Mouse (Mus musculus): ENCODE measurements around the gene Prkag2. TPM values are rescaled to one million over a fixed set of nuclear protein-coding genes. Genes with fewer than 3 reads are reported as not detected.

Prkag2 gene
- polyA plus RNA-seq, 1 experiment from 2014 or later: 32.6 TPM

DNA sequence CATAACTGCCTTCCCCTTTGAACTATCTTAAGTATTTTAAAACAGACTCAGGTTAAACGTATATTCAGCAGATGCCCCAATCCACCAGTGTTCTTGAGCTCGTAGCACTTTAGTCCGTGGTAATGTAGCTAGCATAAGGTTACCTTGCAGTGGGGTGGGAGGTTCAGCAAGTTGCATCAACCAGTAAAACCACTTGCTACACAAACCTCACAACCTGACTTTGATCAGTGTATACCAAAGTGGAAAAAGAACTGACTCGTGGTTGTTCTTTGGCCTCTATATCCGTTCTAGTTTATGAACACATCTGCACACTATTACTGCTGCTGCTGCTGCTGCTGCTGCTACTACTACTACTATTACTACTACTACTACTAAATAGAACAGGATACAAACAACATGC lies 256.6 kb downstream of the Prkag2 start:
- Histone ChIP-seq H3K27me3 (ENCODE audit: control insufficient read depth, insufficient read depth, low read length) (no peaks in the 10 kb centered on the region), H3K4me3 (ENCODE audit: low read depth, low read length) (no peak overlapping the region), H3K4me1 (ENCODE audit: control insufficient read depth, insufficient read depth, low read length) (peaks cover 11% of the 10 kb centered on the region), H3K9ac (ENCODE audit: low read length) (no peak overlapping the region), H3K9me3 (ENCODE audit: control insufficient read depth, low read length) (no peaks in the 10 kb centered on the region), H3K4me2 (ENCODE audit: low read depth, severe bottlenecking) (no peak overlapping the region), H3K36me3 (ENCODE audit: control insufficient read depth, insufficient read depth, low read length) (no peaks in the 10 kb centered on the region), H3K27ac (replicated peaks; ENCODE audit: low read depth, low read length) (no peak overlapping the region)
- ATAC-seq (ENCODE audit: insufficient number of reproducible peaks, low FRiP score, low TSS enrichment, low read depth): no peak
- no peak for DNase-seq (ENCODE audit: low spot score)
- 88% methylated on average over 5 of the region's 5 CpGs for WGBS

DNA sequence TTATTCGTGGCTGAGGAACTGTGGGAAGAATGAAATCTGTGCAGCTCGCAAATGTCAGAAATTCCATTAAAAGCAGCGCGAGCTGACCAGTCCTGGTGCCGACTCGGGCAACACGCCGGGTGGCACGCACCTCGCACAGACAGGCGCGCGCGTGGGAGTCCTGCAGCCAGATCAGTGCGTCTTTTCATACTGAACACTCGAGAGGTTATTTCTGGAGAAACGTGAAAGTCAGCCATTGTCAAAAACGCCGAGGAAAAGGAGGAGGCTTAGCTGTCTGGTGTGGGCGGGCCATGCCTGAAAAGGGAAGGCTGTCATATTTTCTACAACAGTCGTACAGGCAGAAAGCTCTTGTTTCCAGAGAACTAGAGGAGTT lies 257.4 kb downstream of the Prkag2 start:
- ATAC-seq (ENCODE audit: insufficient number of reproducible peaks, low FRiP score, low TSS enrichment, low read depth) (peak; percentile 27; the same call in 1 of the 2 replicates), DNase-seq (ENCODE audit: low spot score) (no peak)
- peak overlapping the region; percentile 75 for H3K4me2 ChIP-seq (ENCODE audit: low read depth, severe bottlenecking)
- H3K9ac ChIP-seq (ENCODE audit: low read length): 0 out of 2 replicates have a peak overlapping the region, but pooled peaks have one; percentile 36
- no peaks in the 10 kb centered on the region for H3K36me3 ChIP-seq (ENCODE audit: control insufficient read depth, insufficient read depth, low read length)
- H3K27ac ChIP-seq (replicated peaks; ENCODE audit: low read depth, low read length): no peak overlapping the region
- no peaks in the 10 kb centered on the region for H3K9me3 ChIP-seq (ENCODE audit: control insufficient read depth, low read length)
- H3K4me1 ChIP-seq (ENCODE audit: control insufficient read depth, insufficient read depth, low read length): peaks cover 11% of the 10 kb centered on the region
- no peaks in the 10 kb centered on the region for H3K27me3 ChIP-seq (ENCODE audit: control insufficient read depth, insufficient read depth, low read length)
- 4% methylated on average over 21 of the region's 21 CpGs for WGBS
- peak overlapping the region; percentile 97 for H3K4me3 ChIP-seq (ENCODE audit: low read depth, low read length)

DNA sequence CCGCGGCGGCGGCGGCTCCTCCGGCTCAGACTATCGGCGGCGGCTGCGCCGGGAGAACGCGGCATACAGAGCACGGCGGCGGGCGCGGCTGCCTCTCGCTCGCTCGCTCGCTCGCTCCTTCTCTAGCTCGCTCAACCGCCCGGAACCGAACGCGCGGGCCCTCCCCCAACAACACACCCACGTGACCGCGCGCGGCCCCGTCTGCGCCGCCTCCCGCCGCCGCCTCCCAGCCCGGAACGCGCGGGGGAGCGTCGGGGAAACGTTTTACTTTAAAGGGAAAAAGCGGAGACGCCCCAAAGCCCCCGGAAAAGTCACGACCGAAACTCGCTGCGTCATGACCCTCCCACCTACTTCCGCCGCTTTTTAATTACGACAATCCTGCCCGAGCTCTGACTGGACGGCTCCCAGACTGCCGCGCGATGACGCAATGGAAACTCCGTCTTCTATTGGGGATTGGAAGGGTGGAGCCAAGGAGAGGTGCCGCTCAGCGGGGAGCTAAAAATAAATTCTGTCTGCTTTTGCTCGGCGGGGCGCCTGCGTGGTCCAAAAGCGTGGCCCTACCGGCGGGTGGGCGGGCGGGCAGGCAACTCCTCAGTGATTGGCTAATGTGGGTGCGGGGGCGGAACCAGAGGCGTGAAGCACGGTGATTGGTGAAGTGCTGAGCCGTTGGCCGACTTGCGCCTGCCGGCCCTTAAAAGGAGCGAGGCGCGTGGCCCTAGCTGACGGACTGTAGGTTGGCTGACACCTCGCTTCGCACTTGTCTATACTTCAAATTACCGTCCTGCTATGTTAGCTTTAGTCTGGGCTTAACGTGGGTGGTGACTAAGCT lies 258.0 kb downstream of the Prkag2 start, which contains the start of gene Rheb:
Rheb (minus strand) TSS at position 351 of the 829 bp plus-strand sequence.
- no peaks in the 10 kb centered on the region for H3K9me3 ChIP-seq (ENCODE audit: control insufficient read depth, low read length)
- H3K9ac ChIP-seq (ENCODE audit: low read length): peak within 1 kb of the TSS; percentile 93
- under 1% methylated on average over 90 of the region's 92 CpGs for WGBS
- H3K36me3 ChIP-seq (ENCODE audit: control insufficient read depth, insufficient read depth, low read length): no peaks in the 10 kb centered on the region
- H3K27me3 ChIP-seq (ENCODE audit: control insufficient read depth, insufficient read depth, low read length): no peaks in the 10 kb centered on the region
- H3K4me3 ChIP-seq (ENCODE audit: low read depth, low read length): peak within 1 kb of the TSS; percentile 97
- H3K4me2 ChIP-seq (ENCODE audit: low read depth, severe bottlenecking): peak within 1 kb of the TSS; percentile 86
- H3K4me1 ChIP-seq (ENCODE audit: control insufficient read depth, insufficient read depth, low read length): peaks cover 11% of the 10 kb centered on the region
- DNase-seq (ENCODE audit: low spot score): peak; percentile 99
- peak; percentile 96 for ATAC-seq (ENCODE audit: insufficient number of reproducible peaks, low FRiP score, low TSS enrichment, low read depth)
- peak within 1 kb of the TSS; percentile 96 for H3K27ac ChIP-seq (replicated peaks; ENCODE audit: low read depth, low read length)

- Histone ChIP-seq H3K4me3 (ENCODE audit: low read depth, low read length) (peak overlapping the region; percentile 97), H3K4me2 (ENCODE audit: low read depth, severe bottlenecking) (peak overlapping the region; percentile 86), H3K4me1 (ENCODE audit: control insufficient read depth, insufficient read depth, low read length) (peaks cover 11% of the 10 kb centered on the region), H3K36me3 (ENCODE audit: control insufficient read depth, insufficient read depth, low read length) (no peaks in the 10 kb centered on the region), H3K9me3 (ENCODE audit: control insufficient read depth, low read length) (no peaks in the 10 kb centered on the region), H3K9ac (ENCODE audit: low read length) (peak overlapping the region; percentile 93), H3K27ac (replicated peaks; ENCODE audit: low read depth, low read length) (peak overlapping the region; percentile 96), H3K27me3 (ENCODE audit: control insufficient read depth, insufficient read depth, low read length) (no peaks in the 10 kb centered on the region)
- DNase-seq (ENCODE audit: low spot score) (no peak), ATAC-seq (ENCODE audit: insufficient number of reproducible peaks, low FRiP score, low TSS enrichment, low read depth) (peak; percentile 41)
- under 1% methylated on average over 41 of the region's 50 CpGs for WGBS
Measured at GRCm38 (mm10) chr5:24841662-24842273, 258.7 kb downstream of the Prkag2 start.

DNA sequence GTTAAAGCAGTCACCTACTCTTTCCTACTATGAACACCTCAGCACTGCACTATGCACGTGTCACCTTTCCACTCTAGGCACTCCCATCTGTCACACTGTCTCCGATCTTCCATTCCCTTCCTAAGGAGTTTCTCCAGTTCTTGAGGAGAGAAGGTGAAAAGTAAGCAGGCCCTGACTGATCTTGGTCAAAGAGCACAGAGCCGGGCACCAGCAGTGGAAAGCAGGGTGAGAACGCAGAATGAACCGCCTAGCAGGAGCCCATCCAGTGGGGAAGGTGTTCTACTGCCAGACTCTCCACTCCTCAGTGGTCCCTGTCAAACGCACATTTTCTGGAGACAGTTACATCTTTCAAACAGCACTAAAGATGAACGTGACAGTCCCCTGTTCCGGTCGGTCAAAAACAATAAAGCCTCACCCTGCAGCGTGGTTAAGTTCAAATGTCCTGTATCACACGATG lies 259.4 kb downstream of the Prkag2 start:
- WGBS: 25% methylated on average over 11 of the region's 11 CpGs
- H3K9me3 ChIP-seq (ENCODE audit: control insufficient read depth, low read length): no peaks in the 10 kb centered on the region
- no peaks in the 10 kb centered on the region for H3K27me3 ChIP-seq (ENCODE audit: control insufficient read depth, insufficient read depth, low read length)
- no peak for ATAC-seq (ENCODE audit: insufficient number of reproducible peaks, low FRiP score, low TSS enrichment, low read depth)
- H3K4me2 ChIP-seq (ENCODE audit: low read depth, severe bottlenecking): peak overlapping the region; percentile 86
- DNase-seq (ENCODE audit: low spot score): no peak
- peak overlapping the region; percentile 93 for H3K9ac ChIP-seq (ENCODE audit: low read length)
- H3K36me3 ChIP-seq (ENCODE audit: control insufficient read depth, insufficient read depth, low read length): no peaks in the 10 kb centered on the region
- no peak overlapping the region for H3K27ac ChIP-seq (replicated peaks; ENCODE audit: low read depth, low read length)
- H3K4me1 ChIP-seq (ENCODE audit: control insufficient read depth, insufficient read depth, low read length): peaks cover 11% of the 10 kb centered on the region
- H3K4me3 ChIP-seq (ENCODE audit: low read depth, low read length): peak overlapping the region; percentile 97

DNA sequence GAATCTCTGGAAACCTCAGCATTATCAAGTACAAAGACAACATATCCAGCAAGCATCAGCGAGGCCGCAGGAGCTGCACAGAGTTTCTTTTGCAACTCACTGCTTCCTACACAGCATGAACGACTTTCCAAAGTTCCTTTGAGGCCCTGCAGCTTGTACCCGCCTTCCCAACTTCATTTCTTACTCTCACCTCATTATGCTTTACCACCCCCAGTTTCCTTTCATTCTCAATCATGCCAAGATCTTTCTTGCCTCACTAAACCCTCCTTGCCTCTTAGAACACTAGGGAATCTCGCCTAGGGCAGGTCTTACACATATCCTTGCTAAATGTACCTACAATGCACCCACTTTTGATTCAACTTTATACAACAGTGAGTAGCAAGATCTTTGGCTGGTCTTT lies 266.0 kb downstream of the Prkag2 start:
- Histone ChIP-seq H3K4me3 (ENCODE audit: low read depth, low read length) (no peak overlapping the region), H3K9me3 (ENCODE audit: control insufficient read depth, low read length) (no peaks in the 10 kb centered on the region), H3K4me1 (ENCODE audit: control insufficient read depth, insufficient read depth, low read length) (no peaks in the 10 kb centered on the region), H3K27ac (replicated peaks; ENCODE audit: low read depth, low read length) (no peak overlapping the region), H3K36me3 (ENCODE audit: control insufficient read depth, insufficient read depth, low read length) (no peaks in the 10 kb centered on the region), H3K27me3 (ENCODE audit: control insufficient read depth, insufficient read depth, low read length) (no peaks in the 10 kb centered on the region), H3K9ac (ENCODE audit: low read length) (no peak overlapping the region), H3K4me2 (ENCODE audit: low read depth, severe bottlenecking) (no peak overlapping the region)
- DNase-seq (ENCODE audit: low spot score) (no peak), ATAC-seq (ENCODE audit: insufficient number of reproducible peaks, low FRiP score, low TSS enrichment, low read depth) (no peak)
- 79% methylated on average over 5 of the region's 5 CpGs for WGBS

DNA sequence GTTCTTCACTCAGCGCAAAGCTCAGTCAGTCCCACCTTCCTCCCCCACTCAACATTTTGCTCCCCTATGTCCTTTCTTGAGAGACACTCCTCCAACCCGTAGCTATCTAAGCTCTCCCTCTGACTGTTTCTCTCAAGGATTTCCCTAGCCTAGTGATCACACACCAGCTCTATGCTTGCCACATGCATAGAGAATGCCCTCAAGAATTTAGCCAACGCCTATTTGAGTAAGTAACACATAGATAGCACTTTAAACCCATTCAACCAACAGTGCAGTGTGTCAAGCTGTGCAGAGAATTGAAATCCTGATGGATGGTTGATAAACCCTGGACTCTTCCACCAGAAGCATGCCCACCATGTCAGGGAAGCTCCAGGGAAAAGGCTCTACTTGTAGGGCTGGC lies 268.5 kb downstream of the Prkag2 start:
- 89% methylated on average over 3 of the region's 3 CpGs for WGBS
- H3K36me3 ChIP-seq (ENCODE audit: control insufficient read depth, insufficient read depth, low read length): no peaks in the 10 kb centered on the region

GRCm38 (mm10) chr5:24828446-24828845 lies 272.0 kb downstream of the Prkag2 start:
- no peaks in the 10 kb centered on the region for H3K9me3 ChIP-seq (ENCODE audit: control insufficient read depth, low read length)
- no peak overlapping the region for H3K27ac ChIP-seq (replicated peaks; ENCODE audit: low read depth, low read length)
- no peaks in the 10 kb centered on the region for H3K36me3 ChIP-seq (ENCODE audit: control insufficient read depth, insufficient read depth, low read length)
- no peaks in the 10 kb centered on the region for H3K27me3 ChIP-seq (ENCODE audit: control insufficient read depth, insufficient read depth, low read length)
- ATAC-seq (ENCODE audit: insufficient number of reproducible peaks, low FRiP score, low TSS enrichment, low read depth): no peak
- DNase-seq (ENCODE audit: low spot score): no peak
- no peaks in the 10 kb centered on the region for H3K4me1 ChIP-seq (ENCODE audit: control insufficient read depth, insufficient read depth, low read length)
- no peak overlapping the region for H3K4me3 ChIP-seq (ENCODE audit: low read depth, low read length)
- no peak overlapping the region for H3K4me2 ChIP-seq (ENCODE audit: low read depth, severe bottlenecking)
- WGBS: 90% methylated on average over 3 of the region's 3 CpGs
- no peak overlapping the region for H3K9ac ChIP-seq (ENCODE audit: low read length)

More for the DNA sequence above, 268.5 kb downstream of the Prkag2 start:
- Histone ChIP-seq H3K4me3 (ENCODE audit: low read depth, low read length) (no peak overlapping the region), H3K9ac (ENCODE audit: low read length) (no peak overlapping the region), H3K27ac (replicated peaks; ENCODE audit: low read depth, low read length) (no peak overlapping the region), H3K4me1 (ENCODE audit: control insufficient read depth, insufficient read depth, low read length) (no peaks in the 10 kb centered on the region), H3K27me3 (ENCODE audit: control insufficient read depth, insufficient read depth, low read length) (no peaks in the 10 kb centered on the region), H3K9me3 (ENCODE audit: control insufficient read depth, low read length) (no peaks in the 10 kb centered on the region), H3K4me2 (ENCODE audit: low read depth, severe bottlenecking) (no peak overlapping the region)
- no peak for DNase-seq (ENCODE audit: low spot score)
- ATAC-seq (ENCODE audit: insufficient number of reproducible peaks, low FRiP score, low TSS enrichment, low read depth): no peak

Measured in limb, embryonic 11.5 days (tissue).